Mouse (Mus musculus) ES-Bruce4 (cell line): Measurements from ENCODE around the gene Commd3.

Experiments
- CTCF ChIP-seq: IDR thresholded peaks from one replicate; pipeline ENCODE4 v1.8.1; 2011; ENCODE audit warnings: low read depth, low read length
- POLR2A ChIP-seq: IDR thresholded peaks from one replicate; pipeline ENCODE4 v1.8.1; 2011; ENCODE audit warnings: low read length; ENCODE audit not compliant: insufficient read depth

GRCm38 (mm10) chr2:18687671-18688170 lies 15.5 kb downstream of the Commd3 start:
- TF ChIP-seq CTCF (no peak), POLR2A (no peak)
